Mouse (Mus musculus) bone marrow macrophage, adult 2 months (primary cell): Measurements from ENCODE around the gene Mfsd2b.

ENCODE experiments used
- CTCF ChIP-seq: IDR thresholded peaks from 2 replicates; pipeline ENCODE4 v1.5.1; 2012; ENCODE audit warnings: low read depth, mild to moderate bottlenecking, low read length, moderate library complexity
- POLR2A ChIP-seq: IDR thresholded peaks from 2 replicates; pipeline ENCODE4 v1.6.1; 2012; ENCODE audit warnings: mild to moderate bottlenecking, low read depth, low read length, borderline replicate concordance

DNA sequence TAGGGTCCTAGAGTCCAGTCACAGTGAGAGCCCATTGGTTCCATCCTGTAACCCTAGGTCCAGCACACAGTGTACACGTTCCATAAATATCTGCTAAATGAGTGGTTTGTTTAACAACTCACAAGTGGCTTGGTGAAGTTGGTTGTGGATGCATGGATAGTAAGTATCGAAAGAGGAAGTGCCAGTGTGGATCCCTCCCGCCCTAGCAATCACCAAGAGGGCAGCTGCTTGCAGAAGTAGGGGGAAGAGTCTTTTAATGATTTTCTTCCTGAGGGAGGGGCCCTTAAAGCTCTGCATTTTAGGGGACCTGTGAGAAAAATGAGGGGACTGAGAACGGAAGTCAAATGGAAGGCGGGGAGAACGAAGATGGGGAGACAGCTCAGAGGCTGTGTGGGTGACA lies 34.1 kb downstream of the Mfsd2b start:
- TF ChIP-seq POLR2A: no peak
- TF ChIP-seq CTCF: no peak
